Mouse (Mus musculus) bone marrow, adult 2 months (tissue): ENCODE measurements around the gene Klhdc8a.
"Not testable (repeated sequence)": the region's sequence is repeated elsewhere in the genome, so short reads cannot be mapped to it uniquely, and the experiment has no call there.

Source experiments
- CTCF ChIP-seq: fragments of 200-500 bp; IDR thresholded peaks from 2 replicates; pipeline ENCODE4 v1.5.1; 2011; ENCODE audit warnings: low read length, control low read depth; ENCODE audit not compliant: control insufficient read depth, insufficient read depth
- POLR2A ChIP-seq: fragments of 200-500 bp; IDR thresholded peaks from 2 replicates; pipeline ENCODE4 v1.6.1; 2011; ENCODE audit warnings: low read depth, mild to moderate bottlenecking, control low read depth, low read length, borderline replicate concordance; ENCODE audit not compliant: control insufficient read depth

- not testable (repeated sequence) for TF ChIP-seq CTCF, POLR2A
Measured at GRCm38 (mm10) chr1:132280636-132281035, 17.8 kb upstream of the Klhdc8a start.
